Mouse (Mus musculus): ENCODE measurements at regions not wholly inside any gene's neighbourhood (a gene's known extent, or its start where the extent isn't known, plus 50 kb on each side); places are given as distances from the start of the nearest gene placed in this dataset.

DNA sequence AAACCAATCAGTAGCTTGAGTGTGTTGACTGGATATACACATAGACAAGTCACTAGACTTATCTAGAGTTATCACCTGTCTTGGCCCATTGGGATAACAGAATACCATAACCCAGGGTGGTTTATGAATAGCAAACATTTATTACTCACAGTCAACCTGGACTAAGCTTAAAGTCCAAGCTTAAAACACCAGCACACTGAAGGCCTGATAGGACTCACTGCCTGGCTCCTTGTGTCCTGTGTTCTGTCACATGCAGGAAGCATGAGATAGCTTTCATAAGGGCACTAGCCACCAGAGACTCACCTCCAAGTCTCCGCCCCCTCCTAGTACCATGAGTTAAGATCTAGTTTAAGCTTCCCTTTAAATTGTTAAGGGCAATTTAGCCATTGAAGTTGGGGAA lies 2247.1 kb upstream of the Gm7489 start:
- in situ Hi-C loops (cut with MboI, MseI), result loop anchor here (10.0 kb wide), 1 partner anchor 1527 kb away; no protein-coding TSS in a partner anchor

DNA sequence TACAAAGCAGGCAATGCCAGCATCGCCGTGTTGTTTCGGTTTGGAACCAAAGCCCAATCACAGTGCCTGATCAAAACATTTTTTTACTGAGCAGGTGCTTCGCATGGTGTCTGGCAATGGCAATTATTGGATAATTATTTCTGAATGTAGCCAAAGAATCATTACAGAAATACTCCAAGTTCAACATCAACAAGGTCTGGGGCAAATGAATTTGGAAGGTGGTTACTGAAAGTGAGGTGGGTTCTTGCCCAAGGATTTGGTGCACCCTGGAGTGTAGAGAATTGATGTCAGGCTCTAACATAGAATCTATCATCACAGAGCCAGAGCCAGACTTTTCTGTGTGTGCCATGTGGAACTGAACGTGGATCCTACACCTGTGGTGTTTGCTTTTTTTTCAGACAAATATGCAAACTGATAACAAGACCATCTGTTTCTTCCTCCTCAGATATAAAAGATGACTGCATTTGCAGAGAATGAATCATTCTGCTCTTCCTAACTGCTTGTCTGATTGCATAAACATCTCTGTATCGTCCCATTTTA lies 2240.9 kb upstream of the Gm7489 start:
- in situ Hi-C loops (cut with MboI, MseI), result no loop called here

DNA sequence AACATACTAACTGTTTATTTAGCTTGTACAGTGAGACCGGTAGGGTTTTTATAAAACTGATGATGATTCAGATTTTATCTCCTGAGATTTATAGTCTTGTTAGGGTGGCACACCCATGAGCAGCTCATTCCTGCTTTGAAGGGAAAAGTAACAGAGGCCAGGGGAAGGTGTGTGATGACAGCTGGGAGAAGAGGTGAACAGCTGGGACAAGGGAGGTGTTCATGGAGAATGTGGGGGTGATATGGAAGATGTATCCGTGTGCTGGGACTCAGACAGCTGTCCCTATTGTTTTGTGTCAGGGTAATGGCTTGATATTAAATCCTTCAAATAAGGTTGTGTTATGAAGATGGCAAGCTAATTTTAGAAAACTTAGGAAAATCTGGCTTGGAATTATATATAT lies 2238.4 kb upstream of the Gm7489 start:
- in situ Hi-C loops (cut with MboI, MseI), result no loop called here

DNA sequence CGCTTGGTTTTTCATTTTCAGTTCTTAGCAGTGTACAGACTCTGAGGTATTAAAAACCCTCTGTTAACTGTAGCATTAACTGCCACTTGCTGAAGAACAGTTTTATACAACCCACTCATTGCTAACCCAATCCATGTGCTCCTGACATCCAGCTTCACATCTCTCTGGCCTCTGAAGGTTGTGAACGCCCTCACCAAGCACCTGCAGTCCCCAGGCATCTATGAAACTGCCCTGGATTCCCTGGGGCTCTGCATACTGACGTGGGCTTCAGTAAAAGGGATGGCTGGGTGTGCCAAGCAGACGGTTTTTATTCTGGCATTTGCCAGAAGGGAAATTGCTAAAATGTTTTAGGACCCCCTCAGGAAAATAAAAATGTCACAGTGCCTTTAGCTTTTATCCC lies 2232.2 kb upstream of the Gm7489 start:
- in situ Hi-C loops (cut with MboI, MseI), result no loop called here

DNA sequence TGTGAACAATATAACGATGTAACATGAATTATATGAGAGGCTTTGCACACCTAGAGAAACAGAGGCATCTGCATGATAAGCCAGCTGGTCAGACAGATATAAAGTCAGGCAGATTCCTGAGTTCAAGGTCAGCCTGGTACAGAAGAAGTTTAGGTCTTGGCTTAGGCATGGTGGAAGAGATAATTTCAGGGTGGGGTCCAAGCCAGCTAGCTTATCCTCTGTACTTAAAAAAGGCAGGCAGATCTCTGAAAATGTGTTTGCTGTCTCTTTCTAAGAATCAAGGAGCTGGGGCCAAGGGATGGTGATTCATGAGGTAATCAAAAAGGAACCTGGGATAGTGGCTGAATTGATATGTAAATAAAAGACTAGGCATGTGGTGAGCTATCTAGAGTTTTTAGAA lies 2227.1 kb upstream of the Gm7489 start:
- in situ Hi-C loops (cut with MboI, MseI), result no loop called here

DNA sequence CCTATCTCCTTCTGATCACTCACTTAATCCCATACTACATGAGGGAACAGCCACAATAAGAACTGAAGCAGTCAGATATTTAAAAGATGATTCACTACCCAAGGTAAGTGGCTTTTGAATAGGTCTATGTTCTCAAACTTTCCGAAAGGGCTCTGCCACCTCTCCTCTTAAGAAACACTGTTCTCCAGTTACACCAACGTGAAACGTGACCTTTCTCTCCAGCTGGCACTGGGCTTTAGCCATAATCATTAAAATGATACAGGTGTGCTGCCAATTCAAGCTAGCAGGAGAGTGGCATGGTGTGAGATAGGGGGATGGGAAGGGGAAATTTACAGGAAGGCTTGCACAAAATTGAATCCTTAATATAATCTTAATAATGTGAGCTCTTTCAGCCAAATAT lies 2216.4 kb upstream of the Gm7489 start:
- in situ Hi-C loops (cut with MboI, MseI), result no loop called here

DNA sequence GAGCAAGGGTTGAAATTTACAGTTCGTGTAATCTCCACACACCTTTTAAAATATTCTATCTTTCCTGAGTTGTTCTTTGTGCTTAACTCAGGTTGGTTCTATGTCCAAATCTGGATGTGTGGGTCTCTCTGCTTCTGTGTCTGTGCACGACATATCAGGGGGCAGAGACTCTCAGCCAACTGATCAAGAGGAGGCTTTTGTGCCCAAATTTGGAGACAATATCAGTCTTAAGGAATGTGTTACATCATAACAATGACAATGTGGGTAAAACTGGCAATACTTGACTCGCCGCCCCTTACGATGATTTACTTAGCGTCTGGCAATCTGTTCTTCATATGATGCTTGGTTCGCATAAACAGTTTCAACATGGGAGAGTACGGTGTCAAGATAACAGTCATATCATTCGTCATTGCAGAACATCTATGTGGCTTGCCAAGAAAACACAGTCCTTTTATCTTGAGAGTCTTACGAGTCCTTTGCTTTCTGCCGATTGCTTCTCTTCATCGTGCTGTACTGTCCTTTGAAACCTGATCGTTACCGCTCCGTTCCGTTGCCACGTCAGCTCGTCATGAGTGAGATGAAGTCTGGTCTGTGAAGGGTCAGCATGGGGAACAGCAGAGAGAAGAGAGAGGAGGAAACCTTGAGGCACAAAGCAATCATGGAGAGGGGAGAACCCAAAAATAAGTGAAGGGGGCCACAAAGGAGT lies 2212.9 kb upstream of the Gm7489 start:
- in situ Hi-C loops (cut with MboI, MseI), result no loop called here

DNA sequence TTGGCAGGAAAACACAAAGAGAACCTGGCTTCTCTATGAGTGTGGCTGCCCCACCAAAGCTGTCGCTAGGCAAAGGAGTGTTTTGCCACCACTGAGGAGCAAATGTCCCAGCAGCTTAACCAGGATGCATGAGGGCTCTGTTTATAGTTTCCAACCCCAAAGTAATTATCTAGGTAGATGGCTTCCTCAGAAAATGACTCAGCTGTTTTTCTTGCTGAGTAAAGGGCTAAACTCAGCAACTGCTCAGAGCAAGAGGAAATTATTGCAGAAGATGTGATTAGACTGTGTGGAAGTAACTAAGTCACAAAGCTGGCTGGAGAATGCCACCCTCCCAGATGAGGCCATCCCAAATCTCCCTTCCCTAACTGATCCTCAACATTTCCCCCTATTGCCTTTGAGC lies 2211.2 kb upstream of the Gm7489 start:
- in situ Hi-C loops (cut with MboI, MseI), result no loop called here

DNA sequence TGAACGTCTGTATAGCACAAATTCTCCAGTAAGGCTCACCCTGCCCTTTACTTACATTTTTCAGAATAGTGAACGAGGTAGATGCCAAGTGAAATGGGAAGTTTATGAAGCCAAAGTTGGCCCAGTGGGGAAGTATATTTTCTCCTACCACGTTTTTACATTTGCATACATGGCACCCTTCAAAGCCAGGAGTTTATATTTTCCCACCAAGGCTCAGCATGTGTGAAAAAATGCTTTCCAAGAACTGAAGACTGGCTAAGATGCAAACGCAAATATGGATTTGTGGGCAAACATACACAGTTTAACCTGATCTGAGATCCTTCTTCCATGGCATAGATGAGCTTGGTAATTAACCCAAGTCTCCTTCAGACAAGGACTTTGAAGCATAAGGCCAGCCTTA lies 2209.4 kb upstream of the Gm7489 start:
- in situ Hi-C loops (cut with MboI, MseI), result loop anchor here (25.0 kb wide), 1 partner anchor 787 kb away; no protein-coding TSS in a partner anchor

DNA sequence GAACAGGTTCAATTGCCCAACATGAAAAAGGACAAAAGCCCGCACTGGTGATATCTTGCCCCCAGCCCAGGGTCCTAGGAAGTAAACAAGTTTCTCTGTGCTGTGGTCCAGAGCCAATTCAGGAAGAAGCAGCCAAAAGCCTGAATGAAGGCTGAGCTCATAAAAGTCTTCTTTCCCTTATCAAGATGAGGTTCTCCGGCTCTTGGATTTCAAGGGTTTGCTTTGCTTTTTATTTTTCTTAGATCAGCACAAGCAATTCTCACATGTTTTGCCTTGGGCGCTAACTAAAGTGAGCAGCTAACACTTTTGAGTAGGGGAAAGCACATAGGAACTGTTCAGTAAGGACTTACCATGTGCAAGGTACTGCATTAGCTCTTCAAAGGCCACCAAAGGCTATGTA lies 2208.0 kb upstream of the Gm7489 start:
- in situ Hi-C loops (cut with MboI, MseI), result loop anchor here (25.0 kb wide), 1 partner anchor 786 kb away; no protein-coding TSS in a partner anchor

DNA sequence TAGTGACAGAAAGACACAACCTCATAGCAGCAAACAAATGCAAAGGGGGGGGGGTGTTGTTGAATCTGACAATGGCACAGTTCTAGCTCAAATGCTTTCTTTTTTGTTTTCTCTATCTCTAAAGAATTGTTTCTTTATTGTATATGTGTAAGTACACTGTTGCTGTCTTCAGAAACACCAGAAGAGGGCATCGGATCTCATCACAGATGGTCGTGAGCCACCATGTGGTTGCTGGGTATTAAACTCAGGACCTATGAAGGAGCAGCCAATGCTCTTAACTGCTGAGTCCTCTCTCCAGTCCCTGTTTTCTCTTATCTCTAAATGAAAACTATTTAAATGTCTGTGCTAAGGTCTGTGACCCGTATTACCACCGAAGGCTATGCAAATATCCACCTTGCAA lies 2207.4 kb upstream of the Gm7489 start:
- in situ Hi-C loops (cut with MboI, MseI), result loop anchor here (25.0 kb wide), 1 partner anchor 785 kb away; no protein-coding TSS in a partner anchor

DNA sequence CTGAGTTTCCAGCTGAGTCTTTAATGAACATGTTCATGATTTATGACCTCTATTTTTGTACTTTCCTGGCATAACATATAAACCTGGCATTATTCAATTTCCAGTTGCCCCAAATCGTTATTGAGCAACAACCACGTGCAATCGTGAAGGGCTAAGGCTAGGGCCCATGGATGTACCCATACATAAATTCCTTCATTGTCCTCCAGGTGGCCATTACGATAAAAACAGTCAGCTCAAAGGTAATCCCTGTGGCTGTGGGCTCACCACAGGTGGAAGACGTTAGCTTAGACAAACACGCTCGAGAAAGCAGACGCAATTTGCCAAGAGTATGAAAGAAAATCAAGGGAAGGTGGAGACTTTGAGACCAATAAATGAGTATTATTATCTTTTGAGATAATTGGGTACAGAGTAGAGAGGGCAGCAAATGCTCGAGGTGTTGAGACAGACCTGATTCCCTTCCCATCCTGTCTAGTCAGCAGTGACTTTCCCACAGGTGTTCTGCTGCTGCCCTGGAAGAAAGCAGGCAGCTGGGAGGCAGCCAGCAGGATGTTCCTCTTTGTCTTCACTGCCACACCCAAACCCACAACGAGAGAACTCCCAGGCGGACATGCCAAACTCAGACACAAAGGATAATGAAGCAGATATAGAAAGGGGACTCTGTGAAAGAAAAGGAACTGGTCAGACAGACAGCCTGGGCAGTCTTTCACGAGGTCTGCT lies 2205.4 kb upstream of the Gm7489 start:
- in situ Hi-C loops (cut with MboI, MseI), result loop anchor here (25.0 kb wide), 1 partner anchor 783 kb away; no protein-coding TSS in a partner anchor

DNA sequence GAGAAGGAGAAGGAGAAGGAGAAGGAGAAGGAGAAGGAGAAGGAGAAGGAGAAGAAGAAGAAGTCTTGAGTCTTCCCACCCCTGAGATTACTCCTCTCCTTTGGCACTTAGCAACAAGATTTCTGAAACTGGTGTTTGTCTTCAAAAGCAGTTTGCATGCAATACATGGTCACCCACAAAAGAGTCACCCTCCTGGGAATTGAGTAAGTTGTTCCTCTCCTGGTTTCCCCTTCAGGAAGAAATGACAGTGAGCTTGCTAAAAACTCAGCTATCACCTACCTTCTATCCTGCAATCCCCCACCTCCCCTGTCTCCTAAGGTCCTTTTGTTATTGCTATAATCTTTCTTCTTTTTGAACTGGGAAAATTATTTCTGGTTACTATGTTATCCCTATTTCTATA lies 2204.2 kb upstream of the Gm7489 start:
- in situ Hi-C loops (cut with MboI, MseI), result loop anchor here (10.0 to 25.0 kb wide), 2 partner anchors 214 to 782 kb away; no protein-coding TSS in a partner anchor

DNA sequence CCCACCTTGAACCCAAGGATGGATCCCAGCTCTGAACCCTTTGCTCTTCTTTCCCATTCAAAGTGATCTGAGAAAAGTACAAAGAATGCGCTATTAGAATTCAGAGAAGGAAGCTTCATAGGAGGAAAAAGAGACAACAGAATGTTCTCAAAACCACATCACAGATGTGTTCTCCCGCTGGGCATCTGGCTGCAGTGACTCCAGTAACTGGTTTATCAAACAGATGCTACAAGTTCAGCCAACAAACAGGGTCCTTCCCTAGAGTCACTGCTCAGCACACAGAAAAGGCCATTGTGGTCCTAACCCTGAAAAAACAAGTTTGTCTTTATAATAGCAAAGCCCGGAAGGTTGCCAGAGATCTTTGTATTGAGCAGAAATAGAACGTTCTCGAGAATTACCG lies 2203.5 kb upstream of the Gm7489 start:
- in situ Hi-C loops (cut with MboI, MseI), result loop anchor here (10.0 to 25.0 kb wide), 2 partner anchors 214 to 781 kb away; no protein-coding TSS in a partner anchor

DNA sequence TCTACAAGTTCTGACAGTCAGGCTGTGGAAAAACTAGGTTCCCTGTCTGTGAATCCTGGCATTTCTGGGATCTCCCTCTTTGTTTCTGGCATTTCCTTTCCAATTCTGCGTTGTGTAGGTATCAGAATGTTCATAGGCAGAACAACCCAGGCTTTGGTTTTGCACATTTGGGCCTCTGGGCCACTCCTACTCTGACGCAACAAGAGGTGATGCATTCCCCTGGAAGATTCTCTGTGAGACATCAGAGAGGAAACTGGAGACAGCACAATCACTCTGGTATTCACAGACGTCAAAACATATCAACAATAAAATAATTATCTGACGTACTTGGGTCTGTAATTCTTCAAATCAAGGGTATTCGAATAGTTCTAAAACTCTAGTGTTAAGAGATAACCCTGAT lies 2202.4 kb upstream of the Gm7489 start:
- in situ Hi-C loops (cut with MboI, MseI), result loop anchor here (10.0 to 25.0 kb wide), 2 partner anchors 212 to 780 kb away; no protein-coding TSS in a partner anchor

DNA sequence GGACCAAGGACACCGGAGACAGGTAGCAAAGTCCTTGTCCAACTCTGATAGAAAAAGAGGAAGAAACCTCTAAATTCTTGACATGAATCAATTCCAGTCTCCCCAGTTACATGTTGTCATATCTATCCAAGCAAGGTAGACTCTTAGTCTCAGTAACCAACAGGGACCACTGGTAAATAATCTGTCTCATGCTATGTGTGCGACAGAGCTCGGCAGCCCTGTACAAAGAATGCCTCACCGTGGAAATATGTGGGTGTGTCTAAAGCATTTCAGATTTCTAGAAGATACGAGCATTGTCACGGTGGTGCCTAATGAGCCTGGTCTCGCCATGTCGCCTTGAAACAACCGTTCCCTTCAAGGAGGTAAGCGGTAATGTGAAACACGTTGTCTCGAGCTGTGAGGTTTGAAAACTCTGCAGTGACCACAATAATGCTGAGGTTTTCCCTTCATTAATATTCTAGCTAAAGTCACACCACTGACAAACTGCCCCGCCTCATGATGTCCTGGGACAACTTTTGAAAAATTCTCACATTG lies 2197.6 kb upstream of the Gm7489 start:
- in situ Hi-C loops (cut with MboI, MseI), result loop anchor here (10.0 to 25.0 kb wide), 2 partner anchors 208 to 775 kb away; no protein-coding TSS in a partner anchor

DNA sequence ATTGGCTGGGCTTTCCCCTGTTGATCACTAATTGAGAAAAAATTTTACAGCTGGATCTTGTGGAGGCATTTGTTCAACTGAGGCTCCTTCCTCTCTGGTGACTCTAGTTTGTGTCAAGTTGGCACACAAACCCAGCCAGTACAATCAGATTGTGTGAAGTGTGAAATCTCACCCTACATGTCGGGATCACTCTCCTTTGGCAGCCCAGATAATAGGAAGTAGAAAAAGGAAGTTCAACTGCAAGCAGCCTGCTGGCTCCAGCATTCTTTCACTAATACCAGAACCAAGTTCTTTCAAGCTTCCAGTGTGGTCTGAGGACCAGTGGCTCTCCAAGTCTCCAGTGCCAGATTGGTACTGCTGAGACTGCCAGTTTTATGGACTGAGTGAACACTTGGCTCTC lies 2195.2 kb upstream of the Gm7489 start:
- in situ Hi-C loops (cut with MboI, MseI), result loop anchor here (10.0 to 25.0 kb wide), 2 partner anchors 205 to 773 kb away; no protein-coding TSS in a partner anchor

DNA sequence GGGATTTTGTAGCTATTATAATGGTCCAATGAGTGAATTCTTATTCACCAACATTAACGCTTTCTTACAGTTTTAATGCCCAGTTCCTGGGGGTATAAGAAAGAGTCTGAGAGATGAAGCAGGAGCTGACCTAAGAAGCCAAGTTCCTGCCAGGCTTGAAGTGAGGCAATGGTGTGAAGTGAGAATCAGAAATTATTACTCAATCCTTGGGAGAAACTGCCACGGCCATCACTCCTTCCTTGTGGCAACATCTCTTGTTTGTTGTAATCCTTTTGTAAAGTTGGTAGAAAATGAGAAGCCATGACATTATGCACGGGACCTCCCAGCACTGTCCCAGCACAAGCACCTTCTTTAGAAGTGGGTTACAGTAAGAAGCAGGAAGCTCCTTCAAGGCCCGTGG lies 2192.0 kb upstream of the Gm7489 start:
- in situ Hi-C loops (cut with MboI, MseI), result loop anchor here (25.0 kb wide), 1 partner anchor 770 kb away; no protein-coding TSS in a partner anchor

DNA sequence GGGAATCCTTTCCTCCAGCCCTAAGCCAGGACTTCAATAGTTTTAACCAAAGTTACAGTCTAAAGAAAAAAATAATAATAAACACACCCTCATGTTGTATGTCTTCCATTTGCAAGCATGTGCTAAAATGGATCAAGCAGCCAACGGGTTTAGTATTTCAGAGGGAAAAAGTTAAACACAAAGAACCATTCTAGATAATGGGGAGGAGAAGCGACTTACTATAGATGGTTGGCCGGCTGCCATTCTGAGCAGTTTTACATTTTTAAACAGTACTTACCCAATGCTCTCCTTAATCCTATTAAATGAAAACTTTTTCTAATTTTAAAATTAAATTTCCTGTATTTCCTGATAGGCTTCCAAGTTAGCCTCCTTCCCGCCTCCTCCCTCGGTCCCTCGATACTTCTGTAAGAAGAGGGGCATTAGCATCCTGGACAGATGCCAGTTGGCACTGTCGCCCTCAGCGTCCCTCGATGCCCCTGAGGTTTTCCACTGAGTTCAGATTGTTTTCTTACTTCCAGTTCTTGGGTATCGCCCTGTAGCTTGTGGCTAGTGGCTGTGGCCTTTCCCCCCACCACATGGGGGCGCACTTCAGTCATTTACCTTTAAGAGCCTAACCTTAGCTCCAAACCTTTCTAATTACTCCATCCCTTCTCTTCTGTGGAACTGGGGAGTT lies 2188.2 kb upstream of the Gm7489 start:
- in situ Hi-C loops (cut with MboI, MseI), result loop anchor here (25.0 kb wide), 1 partner anchor 766 kb away; no protein-coding TSS in a partner anchor

DNA sequence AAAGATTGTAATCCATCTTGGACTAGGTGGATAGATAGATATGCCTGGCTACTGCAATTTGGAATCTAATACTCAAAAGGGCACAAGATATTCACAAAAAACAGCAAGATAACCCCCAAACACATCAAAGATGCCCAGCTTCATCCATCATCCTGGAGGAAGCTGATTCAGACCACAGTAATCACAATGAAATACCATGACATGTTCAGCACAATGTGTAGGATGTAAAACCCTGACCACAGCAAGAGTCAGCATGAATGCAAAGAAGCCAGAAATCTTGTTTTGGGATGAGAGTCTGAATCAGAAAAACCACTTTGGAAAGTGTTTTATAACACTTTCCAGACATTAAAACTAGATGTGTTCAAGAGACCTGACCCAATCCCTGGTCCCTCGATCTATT lies 2180.5 kb upstream of the Gm7489 start:
- in situ Hi-C loops (cut with MboI, MseI), result no loop called here
